Mouse (Mus musculus) cerebral cortex, adult 2 months (tissue): ENCODE measurements around the gene Pde4dip.

Experiments
- WGBS: fragments of 180-500 bp; shearing (Covaris S2); methylation state at CpG from one replicate; pipeline ENCODE4 v1.1.7; 2018; 5-methylcytosine and 5-hydroxymethylcytosine counted together

The Pde4dip gene

DNA sequence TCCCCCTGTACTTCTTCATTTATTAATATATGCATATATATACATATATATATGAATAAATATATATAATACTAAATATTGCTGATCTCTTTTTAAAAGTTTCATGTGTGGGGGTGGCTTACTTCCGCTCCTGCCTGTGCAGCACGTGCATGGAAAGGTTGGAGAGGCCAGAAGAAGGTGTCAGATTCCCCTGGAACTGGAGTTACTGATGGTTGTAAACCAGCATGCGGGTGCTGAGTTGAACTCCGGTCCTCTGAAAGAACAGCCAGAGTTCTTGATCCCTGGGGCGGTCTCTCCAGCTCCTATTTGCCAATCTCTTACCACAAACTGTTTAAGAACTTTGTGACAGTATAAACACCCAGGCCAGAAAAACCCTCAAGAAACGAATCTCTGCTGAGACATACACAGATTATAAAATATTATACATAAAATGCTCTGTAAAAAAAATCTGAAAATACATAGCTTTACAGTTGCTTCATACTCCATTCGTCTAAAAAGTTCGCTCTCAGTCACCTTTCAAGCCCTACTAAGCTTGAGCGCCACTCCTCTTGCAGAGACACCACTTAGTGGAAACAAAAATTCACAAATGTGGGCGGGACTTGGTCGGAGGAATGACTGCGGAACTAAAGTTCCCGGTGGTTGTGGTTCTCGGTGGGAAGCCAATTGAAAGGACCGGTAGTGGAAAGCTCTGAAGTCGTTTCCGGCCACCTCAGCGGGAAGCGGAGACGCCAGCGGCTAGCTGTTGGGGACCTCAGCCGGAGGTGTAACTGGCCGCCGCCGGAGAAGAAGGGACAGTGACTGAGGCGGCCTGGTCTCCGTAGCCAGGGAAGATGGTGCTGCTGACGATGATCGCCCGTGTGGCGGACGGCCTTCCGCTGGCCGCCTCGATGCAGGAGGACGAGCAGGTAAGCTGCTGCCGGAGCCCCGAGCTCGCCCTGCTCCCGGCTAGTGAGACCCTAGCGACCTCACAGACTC lies 12.3 kb upstream of the Pde4dip start, which contains the start of gene Sec22b:
Sec22b (plus strand) TSS at position 675 of the 975 bp plus-strand sequence.
- WGBS: 4% methylated on average over 41 of the region's 41 CpGs

DNA sequence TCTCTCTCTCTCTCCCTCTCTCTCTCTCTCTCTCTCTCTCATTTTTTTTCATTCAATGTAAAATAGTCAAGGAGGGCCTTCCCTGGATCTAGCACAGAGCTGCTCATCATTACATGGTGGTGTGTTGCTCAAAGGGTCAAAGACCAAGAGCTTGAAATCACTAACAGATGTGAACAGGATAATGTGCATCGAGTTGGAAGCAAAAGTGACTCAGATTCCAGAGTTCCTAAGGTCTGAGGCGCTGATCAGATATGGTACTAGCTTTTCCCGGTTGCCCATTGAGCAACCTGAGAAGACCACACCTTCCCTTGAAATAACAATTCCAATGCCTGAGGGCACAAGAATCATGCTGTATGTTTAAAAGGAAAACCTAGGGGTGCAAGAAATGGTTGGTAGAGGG lies 9.9 kb upstream of the Pde4dip start:
- 74% methylated on average over 3 of the region's 3 CpGs for WGBS

- 51% methylated on average over 6 of the region's 6 CpGs for WGBS
Measured at GRCm38 (mm10) chr3:97894695-97895094, 6.2 kb upstream of the Pde4dip start.

- 71% methylated on average over 6 of the region's 6 CpGs for WGBS
Measured at GRCm38 (mm10) chr3:97890205-97890604, 1.7 kb upstream of the Pde4dip start.

DNA sequence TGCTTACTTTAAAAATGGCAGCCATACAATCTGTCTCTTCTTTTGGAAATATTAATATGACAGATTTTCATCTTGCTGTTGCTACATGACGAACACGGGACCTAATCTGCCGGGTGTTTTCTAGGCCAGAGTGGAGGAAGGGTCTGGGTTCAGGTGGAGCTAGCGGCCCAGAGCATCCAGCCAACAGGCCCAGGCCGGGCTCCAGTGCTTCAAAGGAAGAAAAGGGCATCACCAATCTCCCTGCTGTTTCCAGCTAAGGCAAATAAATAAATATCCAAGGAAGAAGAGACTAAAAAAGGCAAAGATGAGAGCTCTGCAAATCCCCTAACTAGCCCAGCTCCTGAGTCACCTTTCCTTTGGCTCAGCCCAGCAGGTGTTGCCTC lies 731 bp downstream of the Pde4dip start:
- 36% methylated on average over 5 of the region's 5 CpGs for WGBS

GRCm38 (mm10) chr3:97881576-97881975 lies 6.9 kb downstream of the Pde4dip start:
- WGBS: 68% methylated on average over 5 of the region's 5 CpGs

- WGBS: 9% methylated on average over 5 of the region's 5 CpGs
Measured at GRCm38 (mm10) chr3:97879222-97879621, 9.3 kb downstream of the Pde4dip start.

GRCm38 (mm10) chr3:97876259-97876658 lies 12.2 kb downstream of the Pde4dip start:
- WGBS: 48% methylated on average over 8 of the region's 8 CpGs

DNA sequence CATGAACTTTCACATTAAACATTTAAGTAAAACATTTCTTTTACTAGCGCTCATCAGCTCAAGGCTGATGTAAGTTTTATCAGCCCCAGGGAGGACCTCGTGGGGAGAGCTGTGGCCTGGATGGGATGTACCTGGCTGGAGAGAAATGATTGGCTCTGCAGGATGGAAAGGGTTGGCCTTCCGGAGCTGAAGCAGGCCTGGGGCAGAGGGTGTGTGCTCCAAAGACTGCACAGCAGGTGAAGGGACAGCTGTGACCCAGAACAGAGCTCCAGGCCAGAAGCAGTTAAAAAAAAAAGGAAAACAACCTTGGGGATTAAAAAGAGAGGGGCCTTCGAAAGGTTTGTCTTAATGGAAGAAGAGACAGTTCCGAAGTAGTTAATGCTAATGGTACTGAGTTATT lies 13.7 kb downstream of the Pde4dip start:
- WGBS: 61% methylated on average over 5 of the region's 5 CpGs

- 66% methylated on average over 4 of the region's 4 CpGs for WGBS
Measured at GRCm38 (mm10) chr3:97869730-97870129, 18.8 kb downstream of the Pde4dip start.

DNA sequence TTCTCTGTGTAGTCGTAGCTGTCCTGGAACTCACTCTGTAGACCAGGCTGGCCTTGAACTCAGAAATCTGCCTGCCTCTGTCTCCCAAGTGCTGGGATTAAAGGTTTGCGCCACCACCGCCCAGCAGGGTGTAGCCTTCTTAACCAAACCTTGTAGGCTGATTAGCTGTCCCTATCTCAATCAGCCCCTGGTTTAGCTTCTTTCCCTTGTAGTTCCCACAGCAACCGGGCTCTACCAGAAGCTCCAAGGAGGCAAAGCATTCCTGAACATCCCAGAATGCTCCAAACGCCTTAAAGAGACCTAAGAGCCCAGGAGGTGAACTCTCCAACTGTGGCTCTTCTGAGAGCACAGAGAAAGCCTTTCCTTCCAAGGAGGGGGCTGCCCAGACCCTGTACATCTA lies 19.8 kb downstream of the Pde4dip start:
- 48% methylated on average over 5 of the region's 5 CpGs for WGBS

DNA sequence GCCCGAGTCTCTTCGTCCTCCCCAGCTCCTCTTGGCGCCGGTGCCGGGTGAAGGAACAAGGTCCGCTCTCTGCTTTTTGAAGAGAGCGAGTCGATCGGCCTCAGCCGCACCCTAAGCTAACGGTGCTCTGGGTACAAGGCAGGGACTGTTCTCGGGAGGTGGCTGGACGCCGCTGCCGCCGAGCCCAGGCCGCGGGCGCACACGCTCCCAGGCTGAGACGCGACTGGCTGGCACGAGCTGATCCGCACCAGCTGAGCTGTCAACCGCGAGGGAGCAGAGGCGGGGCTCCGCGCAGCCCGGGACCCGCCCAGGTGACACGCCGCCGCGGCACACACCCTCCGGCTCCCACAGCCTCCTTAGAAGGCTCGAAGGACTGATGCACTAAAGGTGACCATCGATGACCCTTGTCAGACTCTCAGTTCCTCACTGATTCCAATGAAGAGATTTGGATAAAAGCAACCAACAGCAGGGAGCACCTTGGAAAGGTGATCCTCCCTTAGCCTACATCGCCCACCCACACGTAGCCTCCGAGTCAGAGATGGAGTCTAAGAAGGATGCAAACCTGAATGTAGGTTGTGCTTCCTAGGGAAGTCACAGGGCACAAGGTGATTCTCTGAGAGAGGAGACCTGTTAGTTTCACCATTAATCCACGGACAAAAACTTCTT lies 20.4 kb downstream of the Pde4dip start:
- 3% methylated on average over 42 of the region's 42 CpGs for WGBS

DNA sequence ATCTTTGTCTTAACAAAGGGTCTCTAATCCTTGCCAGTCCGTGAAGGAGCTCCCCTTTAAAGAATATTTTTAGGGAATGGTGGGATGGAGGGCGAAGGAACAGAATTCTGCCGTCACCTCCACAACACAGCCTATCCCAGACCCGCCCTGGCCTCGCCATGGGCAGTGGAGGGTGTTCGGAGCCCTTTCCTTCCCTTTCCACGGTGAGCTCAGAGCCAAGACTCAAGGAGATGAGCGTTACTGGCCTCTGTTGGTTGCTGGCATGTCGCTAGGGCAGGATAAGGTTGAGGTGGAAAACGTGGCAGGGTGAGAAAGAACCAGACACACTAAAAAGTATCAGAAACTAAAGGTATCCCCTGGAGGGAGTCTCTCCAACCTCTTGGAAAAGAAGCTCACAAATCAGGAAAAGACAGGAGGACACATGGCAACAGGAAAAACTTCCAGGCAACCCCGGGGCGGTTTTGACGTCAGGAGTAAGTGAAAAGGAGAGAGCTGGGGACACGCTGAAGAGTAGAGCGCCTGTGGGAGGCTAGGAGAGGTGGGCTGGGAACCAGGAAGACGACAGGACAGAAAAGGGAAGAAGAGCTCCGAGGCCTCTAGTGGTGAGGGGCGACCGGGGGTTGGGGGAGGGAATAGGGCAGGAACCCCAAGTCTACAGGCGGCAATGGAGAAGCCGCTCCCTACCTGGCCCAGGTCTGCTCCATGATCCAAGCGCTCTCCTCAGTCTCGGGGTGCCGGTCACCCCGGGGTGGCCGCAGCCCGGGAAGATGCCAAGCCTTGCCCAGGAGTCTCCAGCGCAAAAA lies 21.1 kb downstream of the Pde4dip start:
- WGBS: 2% methylated on average over 28 of the region's 28 CpGs

- WGBS: 44% methylated on average over 4 of the region's 4 CpGs
Measured at GRCm38 (mm10) chr3:97866696-97867095, 21.8 kb downstream of the Pde4dip start.

DNA sequence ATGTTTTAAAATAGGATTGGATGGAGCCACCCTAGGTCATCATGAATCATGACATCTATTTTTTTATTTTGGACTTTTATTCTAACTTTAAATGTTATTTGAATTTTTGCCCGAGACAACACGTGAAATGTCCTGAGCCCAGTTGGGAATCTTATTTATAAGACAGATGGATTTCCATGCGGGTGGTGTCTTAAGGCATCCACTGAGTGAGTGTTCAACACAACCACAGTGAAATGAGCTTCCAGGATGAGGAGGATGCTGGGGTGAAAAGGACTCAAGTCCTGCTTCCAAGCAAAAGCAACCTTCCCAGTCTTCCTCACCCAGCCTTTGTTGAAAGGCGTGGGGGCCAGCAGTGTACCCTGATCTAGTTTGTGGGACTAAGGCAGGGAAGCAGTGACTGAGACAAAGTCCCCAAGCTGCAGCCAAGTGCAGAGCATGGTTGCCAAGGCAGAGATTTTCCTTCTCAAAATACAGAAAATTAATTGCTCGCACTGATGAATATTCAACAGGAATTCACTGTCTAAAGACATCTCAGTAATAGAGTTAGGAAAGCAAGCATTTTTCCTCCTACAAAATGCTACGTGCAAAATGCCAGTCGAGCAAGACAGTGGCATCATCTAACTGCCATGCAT lies 27.6 kb downstream of the Pde4dip start:
- WGBS: 44% methylated on average over 7 of the region's 7 CpGs

GRCm38 (mm10) chr3:97859400-97859799 lies 29.1 kb downstream of the Pde4dip start:
- 25% methylated on average over 1 of the region's 1 CpGs for WGBS

- 29% methylated on average over 9 of the region's 9 CpGs for whole genome bisulfite sequencing
Measured at GRCm38 (mm10) chr3:97854575-97855384, 33.7 kb downstream of the Pde4dip start.

- 53% methylated on average over 2 of the region's 2 CpGs for WGBS
Measured at GRCm38 (mm10) chr3:97851803-97852202, 36.7 kb downstream of the Pde4dip start.

DNA sequence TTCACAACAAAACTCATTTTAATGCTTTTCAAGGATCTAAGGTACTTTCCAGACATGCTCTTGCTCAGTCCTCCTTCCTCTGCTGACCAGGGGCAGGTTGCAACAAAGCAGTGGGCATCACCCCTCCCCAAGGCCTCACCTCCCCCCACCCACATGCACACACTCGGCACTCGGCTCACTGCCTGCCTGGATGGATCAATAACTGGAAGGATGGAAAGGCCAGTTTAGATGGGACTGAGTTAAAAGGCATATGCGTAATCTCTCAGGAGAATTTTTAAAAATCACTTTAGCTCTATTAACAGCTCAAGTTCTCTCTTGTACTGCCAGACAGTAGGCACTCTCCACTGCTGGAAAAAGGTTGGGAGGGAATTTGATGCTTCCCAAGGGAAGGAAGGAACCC lies 40.9 kb downstream of the Pde4dip start:
- 32% methylated on average over 3 of the region's 3 CpGs for WGBS

- WGBS: 49% methylated on average over 4 of the region's 4 CpGs
Measured at GRCm38 (mm10) chr3:97846448-97846847, 42.1 kb downstream of the Pde4dip start.

GRCm38 (mm10) chr3:97844821-97845201 lies 43.7 kb downstream of the Pde4dip start:
- WGBS: 35% methylated on average over 2 of the region's 2 CpGs
